Mouse (Mus musculus): ENCODE results near the gene Apod.
A peak's percentile ranks its signal among the peaks of the same experiment; 100 is the strongest.

Gene Apod

GRCm38 (mm10) chr16:31314497-31315233 is at the start of gene Apod:
TSS of gene Apod (minus strand) at chr16:31314808.
- no peak for DNase-seq (ENCODE audit: inconsistent ontology term)

- no peak for DNase-seq (ENCODE audit: inconsistent ontology term)
Measured at GRCm38 (mm10) chr16:31363685-31364436, 49.3 kb upstream of the Apod start.

- DNase-seq (ENCODE audit: inconsistent ontology term), result no peak
Measured at GRCm38 (mm10) chr16:31359542-31359941, 44.9 kb upstream of the Apod start.

- no peak for DNase-seq (ENCODE audit: inconsistent ontology term)
Measured at GRCm38 (mm10) chr16:31358991-31359390, 44.4 kb upstream of the Apod start.

- DNase-seq (ENCODE audit: inconsistent ontology term), result no peak
Measured at GRCm38 (mm10) chr16:31358576-31358975, 44.0 kb upstream of the Apod start.

GRCm38 (mm10) chr16:31355882-31356281 is 41.3 kb upstream of the Apod start:
- DNase-seq (ENCODE audit: inconsistent ontology term), result no peak

GRCm38 (mm10) chr16:31354341-31355329 is 40.0 kb upstream of the Apod start:
- peak; percentile 57 for DNase-seq (ENCODE audit: inconsistent ontology term)

GRCm38 (mm10) chr16:31352996-31353395 is 38.4 kb upstream of the Apod start:
- DNase-seq (ENCODE audit: inconsistent ontology term), result no peak

- peak; percentile 54 for DNase-seq (ENCODE audit: inconsistent ontology term)
Measured at GRCm38 (mm10) chr16:31347581-31347980, 33.0 kb upstream of the Apod start.

GRCm38 (mm10) chr16:31342966-31343365 is 28.4 kb upstream of the Apod start:
- DNase-seq (ENCODE audit: inconsistent ontology term), result no peak

- DNase-seq (ENCODE audit: inconsistent ontology term), result no peak
Measured at GRCm38 (mm10) chr16:31342556-31342955, 27.9 kb upstream of the Apod start.

GRCm38 (mm10) chr16:31339332-31339731 is 24.7 kb upstream of the Apod start:
- no peak for DNase-seq (ENCODE audit: inconsistent ontology term)

GRCm38 (mm10) chr16:31337956-31338355 is 23.3 kb upstream of the Apod start:
- no peak for DNase-seq (ENCODE audit: inconsistent ontology term)

GRCm38 (mm10) chr16:31334796-31335195 is 20.2 kb upstream of the Apod start:
- no peak for DNase-seq (ENCODE audit: inconsistent ontology term)

- no peak for DNase-seq (ENCODE audit: inconsistent ontology term)
Measured at GRCm38 (mm10) chr16:31332586-31332985, 18.0 kb upstream of the Apod start.

- peak; percentile 75 for DNase-seq (ENCODE audit: inconsistent ontology term)
Measured at GRCm38 (mm10) chr16:31330970-31331369, 16.4 kb upstream of the Apod start.

GRCm38 (mm10) chr16:31329668-31330067 is 15.1 kb upstream of the Apod start:
- no peak for DNase-seq (ENCODE audit: inconsistent ontology term)

- DNase-seq (ENCODE audit: inconsistent ontology term), result no peak
Measured at GRCm38 (mm10) chr16:31327891-31328290, 13.3 kb upstream of the Apod start.

- no peak for DNase-seq (ENCODE audit: inconsistent ontology term)
Measured at GRCm38 (mm10) chr16:31327430-31327829, 12.8 kb upstream of the Apod start.

GRCm38 (mm10) chr16:31326679-31327078 is 12.1 kb upstream of the Apod start:
- DNase-seq (ENCODE audit: inconsistent ontology term), result no peak

- DNase-seq (ENCODE audit: inconsistent ontology term), result no peak
Measured at GRCm38 (mm10) chr16:31325966-31326365, 11.4 kb upstream of the Apod start.

- DNase-seq (ENCODE audit: inconsistent ontology term), result no peak
Measured at GRCm38 (mm10) chr16:31325120-31325519, 10.5 kb upstream of the Apod start.
